Mouse (Mus musculus): Measurements from ENCODE around the gene Tmem63b. TPM values are rescaled to one million over a fixed set of nuclear protein-coding genes. Genes with fewer than 3 reads are reported as not detected.

Gene Tmem63b
- polyA plus RNA-seq (2015; fragmentation: Nextera tagmentation; extraction: Ambion mirVana), result 40.4 and 47.6 TPM in 2 replicates

DNA sequence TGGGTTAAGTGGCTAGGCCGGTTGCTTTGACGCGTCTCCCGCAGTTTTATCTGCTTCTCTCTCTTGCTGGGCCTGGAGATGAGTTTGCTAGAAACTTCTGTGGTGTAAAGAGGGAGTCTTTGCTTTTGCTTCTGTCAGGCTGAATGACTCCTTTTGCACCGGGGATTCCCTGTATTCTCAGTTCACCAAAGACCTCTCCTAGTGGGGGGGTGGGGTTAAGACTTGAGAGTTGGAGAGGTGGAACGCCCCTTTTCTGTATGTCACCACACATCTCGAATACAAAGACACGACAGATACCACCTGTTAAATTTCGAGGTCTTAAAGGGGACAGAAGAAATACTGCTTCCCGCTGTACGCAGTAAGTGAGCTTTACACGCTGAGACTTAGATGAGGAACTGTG is at the start of gene Tmem63b:
TSS of gene Tmem63b (minus strand) at position 190 of the 400 bp plus-strand sequence.
- ATAC-seq (replicated peaks; ENCODE audit: extremely low read depth, insufficient read depth, low FRiP score), result no peak
- H3K9ac ChIP-seq (ENCODE audit: low read length), result peak within 1 kb of the TSS; percentile 91
- peaks cover 23% of the 10 kb centered on the region for H3K4me1 ChIP-seq (ENCODE audit: control insufficient read depth, insufficient read depth, low read length)
- peak within 1 kb of the TSS; percentile 86 for H3K4me2 ChIP-seq (ENCODE audit: low read depth, low read length)
- no peaks in the 10 kb centered on the region for H3K36me3 ChIP-seq (ENCODE audit: control insufficient read depth, insufficient read depth)
- peak within 1 kb of the TSS; percentile 96 for H3K4me3 ChIP-seq (ENCODE audit: low read length)
- H3K27me3 ChIP-seq (ENCODE audit: control insufficient read depth, insufficient read depth, low read length), result no peaks in the 10 kb centered on the region
- H3K27ac ChIP-seq (ENCODE audit: low read length), result peak within 1 kb of the TSS; percentile 81
- H3K9me3 ChIP-seq (replicated peaks; ENCODE audit: control insufficient read depth, low read length), result no peaks in the 10 kb centered on the region
- 5% methylated on average over 12 of the region's 12 CpGs for WGBS

DNA sequence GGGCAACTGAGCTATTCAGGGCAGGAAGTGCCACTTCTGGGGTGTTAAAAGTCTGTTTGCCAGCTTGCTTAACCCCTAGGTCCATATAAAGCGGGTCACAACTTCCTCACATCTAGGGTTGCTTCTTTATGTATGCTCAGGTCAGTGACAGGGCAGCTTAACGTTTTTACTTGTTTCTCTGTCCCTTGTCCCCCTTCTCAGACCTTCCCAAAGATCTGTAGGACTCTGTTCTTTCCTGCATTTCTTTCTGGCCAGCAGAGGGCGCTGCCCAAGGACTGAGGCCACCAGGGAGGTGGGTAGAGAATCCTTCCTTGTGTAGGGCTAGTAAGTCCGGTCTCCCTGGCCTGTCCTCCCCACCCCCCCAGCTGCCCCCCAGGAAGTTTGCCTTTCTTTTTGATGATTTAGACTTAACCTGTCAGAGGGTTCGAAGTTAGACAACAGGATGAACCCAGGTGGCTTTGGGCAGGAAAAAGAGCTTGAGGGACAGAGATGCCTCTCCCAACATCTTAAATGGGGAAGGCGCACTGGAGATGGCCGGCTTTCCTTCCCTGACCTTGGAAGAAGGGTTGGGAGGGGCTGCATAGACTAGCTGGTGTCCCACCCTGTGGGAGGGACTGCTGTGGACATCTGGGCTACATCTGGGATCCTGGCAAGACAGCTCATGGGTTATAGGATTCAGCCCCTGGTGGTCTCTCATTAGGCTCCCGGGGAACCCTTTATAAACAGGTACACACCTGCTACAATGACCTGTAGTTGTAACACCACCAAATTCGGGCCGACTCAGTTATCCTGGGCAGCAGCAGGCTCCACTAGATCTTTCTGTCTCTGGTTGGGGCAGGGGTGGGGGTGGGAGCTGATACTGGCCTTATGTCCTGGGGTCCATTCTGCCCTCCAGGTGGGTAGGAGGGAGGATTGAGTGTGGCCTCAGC is 48.9 kb upstream of the Tmem63b start:
- peak; percentile 51 for ATAC-seq (replicated peaks; ENCODE audit: extremely low read depth, insufficient read depth, low FRiP score)
- Histone ChIP-seq H3K9ac (ENCODE audit: low read length) (peak overlapping the region; percentile 79), H3K9me3 (replicated peaks; ENCODE audit: control insufficient read depth, low read length) (no peaks in the 10 kb centered on the region), H3K27me3 (ENCODE audit: control insufficient read depth, insufficient read depth, low read length) (no peaks in the 10 kb centered on the region), H3K4me1 (ENCODE audit: control insufficient read depth, insufficient read depth, low read length) (peaks cover 34% of the 10 kb centered on the region), H3K4me3 (ENCODE audit: low read length) (peak overlapping the region; percentile 57), H3K36me3 (ENCODE audit: control insufficient read depth, insufficient read depth) (no peaks in the 10 kb centered on the region), H3K4me2 (ENCODE audit: low read depth, low read length) (peak overlapping the region; percentile 88), H3K27ac (ENCODE audit: low read length) (peak overlapping the region; percentile 91)
- WGBS, result 10% methylated on average over 10 of the region's 10 CpGs

DNA sequence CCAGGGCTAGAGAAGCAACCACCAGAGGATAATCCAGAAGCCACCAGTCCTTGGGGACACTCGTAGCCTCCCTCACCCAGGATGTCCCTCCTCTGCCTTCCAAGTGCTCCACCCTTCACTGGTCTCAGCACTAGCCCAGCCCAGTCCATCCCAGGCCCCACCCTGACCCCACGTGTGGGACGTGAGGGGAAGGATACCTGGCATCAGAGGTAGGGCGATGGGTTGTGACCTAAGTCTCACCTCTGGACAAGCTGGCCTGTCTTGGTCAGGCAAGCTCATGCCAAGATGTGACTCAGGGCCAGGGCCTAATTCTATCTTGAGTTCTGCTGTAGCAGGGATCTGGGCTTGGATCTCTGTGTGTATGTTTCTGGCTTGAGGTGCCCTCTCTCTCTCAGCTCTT is 48.2 kb upstream of the Tmem63b start:
- WGBS, result 81% methylated on average over 4 of the region's 4 CpGs
- H3K4me3 ChIP-seq (ENCODE audit: low read length), result no peak overlapping the region
- peaks cover 35% of the 10 kb centered on the region for H3K4me1 ChIP-seq (ENCODE audit: control insufficient read depth, insufficient read depth, low read length)
- H3K9me3 ChIP-seq (replicated peaks; ENCODE audit: control insufficient read depth, low read length), result no peaks in the 10 kb centered on the region
- no peaks in the 10 kb centered on the region for H3K36me3 ChIP-seq (ENCODE audit: control insufficient read depth, insufficient read depth)
- peak overlapping the region; percentile 77 for H3K9ac ChIP-seq (ENCODE audit: low read length)
- ATAC-seq (replicated peaks; ENCODE audit: extremely low read depth, insufficient read depth, low FRiP score), result no peak
- H3K27me3 ChIP-seq (ENCODE audit: control insufficient read depth, insufficient read depth, low read length), result no peaks in the 10 kb centered on the region
- no peak overlapping the region for H3K4me2 ChIP-seq (ENCODE audit: low read depth, low read length)
- peak overlapping the region; percentile 77 for H3K27ac ChIP-seq (ENCODE audit: low read length)

DNA sequence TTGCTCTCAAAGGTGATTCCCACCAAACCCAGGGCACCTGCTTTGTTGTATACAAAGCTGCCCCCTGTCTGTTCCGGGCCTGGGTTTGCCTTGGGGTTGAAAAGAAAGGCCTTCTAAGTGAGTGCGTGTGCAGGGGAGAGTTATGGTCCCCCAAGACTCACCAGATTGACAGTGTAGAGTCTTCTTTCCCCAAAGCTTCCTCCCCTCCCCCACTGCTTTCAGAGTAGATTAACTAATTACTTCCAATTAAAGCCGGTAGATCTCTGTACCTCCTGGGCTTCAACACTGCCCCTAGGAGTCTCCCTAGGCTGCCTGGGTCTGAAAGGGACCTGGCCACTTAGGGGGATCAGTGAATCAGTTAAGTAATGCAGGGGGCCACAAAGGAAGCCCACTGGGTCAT is 47.6 kb upstream of the Tmem63b start:
- Histone ChIP-seq H3K4me2 (ENCODE audit: low read depth, low read length) (peak overlapping the region; percentile 80), H3K27me3 (ENCODE audit: control insufficient read depth, insufficient read depth, low read length) (no peaks in the 10 kb centered on the region), H3K4me3 (ENCODE audit: low read length) (peak overlapping the region; percentile 46), H3K9ac (ENCODE audit: low read length) (peak overlapping the region; percentile 77), H3K27ac (ENCODE audit: low read length) (peak overlapping the region; percentile 77), H3K9me3 (replicated peaks; ENCODE audit: control insufficient read depth, low read length) (no peaks in the 10 kb centered on the region), H3K36me3 (ENCODE audit: control insufficient read depth, insufficient read depth) (no peaks in the 10 kb centered on the region), H3K4me1 (ENCODE audit: control insufficient read depth, insufficient read depth, low read length) (peaks cover 41% of the 10 kb centered on the region)
- ATAC-seq (replicated peaks; ENCODE audit: extremely low read depth, insufficient read depth, low FRiP score), result no peak
- 39% methylated on average over 3 of the region's 3 CpGs for WGBS

DNA sequence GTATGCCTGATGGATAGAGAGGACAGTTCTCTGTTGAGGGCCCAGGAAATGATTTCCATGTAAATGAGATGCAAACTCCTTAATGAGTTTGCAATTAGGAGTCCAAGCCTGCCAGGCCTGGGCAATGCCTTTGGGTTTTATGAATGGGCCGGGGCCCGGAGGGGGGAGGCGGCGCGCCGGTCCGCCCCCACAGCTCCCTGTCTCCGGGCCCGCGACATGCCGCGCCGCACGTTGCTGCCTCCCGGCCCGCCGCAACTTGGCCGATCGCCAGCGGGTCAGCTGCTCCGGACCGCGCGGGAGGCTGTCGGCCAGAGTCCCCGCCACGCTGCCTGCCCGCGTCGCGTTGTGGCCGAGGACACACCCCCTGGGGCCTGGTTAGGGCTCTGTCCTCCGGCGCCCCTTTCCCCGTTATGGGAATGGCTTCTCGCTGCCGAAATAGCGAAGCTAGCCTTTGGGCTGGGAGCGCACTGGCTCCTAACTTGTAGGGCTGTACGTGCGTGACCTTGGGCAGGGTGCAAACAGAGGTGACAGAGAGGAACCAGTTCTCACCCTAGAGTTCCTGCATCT is 47.1 kb upstream of the Tmem63b start, which contains the start of gene 1600014C23Rik:
TSS of gene 1600014C23Rik (minus strand) at position 110 of the 567 bp plus-strand sequence.
- Histone ChIP-seq H3K27me3 (ENCODE audit: control insufficient read depth, insufficient read depth, low read length) (no peaks in the 10 kb centered on the region), H3K36me3 (ENCODE audit: control insufficient read depth, insufficient read depth) (no peaks in the 10 kb centered on the region), H3K27ac (ENCODE audit: low read length) (peak within 1 kb of the TSS; percentile 77), H3K4me2 (ENCODE audit: low read depth, low read length) (peak within 1 kb of the TSS; percentile 80), H3K9ac (ENCODE audit: low read length) (peak within 1 kb of the TSS; percentile 77), H3K4me1 (ENCODE audit: control insufficient read depth, insufficient read depth, low read length) (peaks cover 46% of the 10 kb centered on the region), H3K4me3 (ENCODE audit: low read length) (peak within 1 kb of the TSS; percentile 46), H3K9me3 (replicated peaks; ENCODE audit: control insufficient read depth, low read length) (no peaks in the 10 kb centered on the region)
- WGBS, result 1% methylated on average over 41 of the region's 41 CpGs
- 0 out of 2 replicates have a peak, but pooled peaks have one; percentile 2 for ATAC-seq (replicated peaks; ENCODE audit: extremely low read depth, insufficient read depth, low FRiP score)

DNA sequence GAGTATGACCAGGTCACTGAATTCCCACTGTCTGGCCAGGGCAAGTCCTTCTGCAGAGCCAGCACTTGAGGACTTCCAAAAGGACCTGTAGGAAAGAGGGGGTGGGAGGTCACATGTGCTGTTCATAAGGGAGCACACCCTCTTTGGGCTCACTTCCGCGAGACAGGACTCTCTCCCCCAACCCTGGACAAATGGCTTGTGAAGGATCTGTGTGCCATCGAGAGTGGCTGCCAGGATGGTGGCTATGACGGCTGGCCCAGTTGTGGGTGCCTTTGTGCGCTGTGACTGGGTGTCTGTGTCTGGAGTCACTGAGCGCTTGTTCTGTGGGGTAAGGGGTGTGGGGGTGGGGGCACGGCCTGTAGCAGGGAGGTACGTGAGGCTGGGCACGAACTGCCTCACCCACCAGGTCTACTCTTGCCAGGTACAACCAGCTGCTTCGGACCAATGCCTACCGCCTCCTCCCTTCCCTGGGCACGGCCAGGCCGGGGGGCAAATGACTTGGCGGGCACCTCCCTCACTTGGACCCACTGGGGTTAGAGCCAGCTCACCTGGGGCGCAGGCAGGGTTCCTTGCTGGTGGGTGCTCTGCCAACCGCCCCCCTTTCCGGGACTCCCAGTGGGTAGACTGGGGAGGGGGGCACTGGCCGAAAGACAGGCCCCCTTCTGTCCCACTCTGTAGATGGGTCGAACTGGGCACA is 46.5 kb upstream of the Tmem63b start:
- no peaks in the 10 kb centered on the region for H3K27me3 ChIP-seq (ENCODE audit: control insufficient read depth, insufficient read depth, low read length)

DNA sequence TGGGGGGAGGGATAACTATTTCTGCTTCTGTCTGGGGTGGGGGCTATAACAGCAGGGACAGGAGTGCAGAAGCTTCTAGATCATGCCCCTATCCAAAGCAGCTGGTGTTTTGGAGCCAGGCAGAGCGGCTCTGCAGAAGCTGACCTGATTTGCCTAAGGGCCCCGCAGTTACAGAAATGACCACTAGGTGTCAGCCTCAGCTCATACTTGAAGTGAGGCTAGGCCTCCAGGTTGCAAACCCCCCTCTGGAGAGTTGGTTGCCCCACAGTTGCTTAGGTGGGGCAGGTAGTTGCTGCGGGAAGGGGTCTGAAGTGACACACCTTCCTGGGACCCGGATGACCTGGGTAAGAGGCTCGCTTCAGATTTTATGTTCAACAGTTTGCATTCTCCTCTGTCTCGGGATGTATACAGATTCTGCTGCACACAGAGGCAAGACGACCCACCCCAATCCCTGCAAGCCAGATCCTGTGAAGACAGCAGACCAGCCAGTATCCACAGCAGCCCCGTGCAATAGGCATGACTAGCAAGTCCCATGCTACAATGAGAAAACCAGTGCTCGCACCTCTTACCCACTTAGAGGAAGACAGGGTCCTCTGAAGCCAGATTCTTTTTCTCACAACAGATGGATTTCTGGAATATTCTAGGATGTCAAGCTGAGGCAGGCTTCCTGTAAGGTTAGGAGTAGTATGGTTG is 44.6 kb upstream of the Tmem63b start:
- WGBS, result 24% methylated on average over 9 of the region's 9 CpGs
- Histone ChIP-seq H3K9ac (ENCODE audit: low read length) (no peak overlapping the region), H3K9me3 (replicated peaks; ENCODE audit: control insufficient read depth, low read length) (no peaks in the 10 kb centered on the region), H3K27me3 (ENCODE audit: control insufficient read depth, insufficient read depth, low read length) (no peaks in the 10 kb centered on the region), H3K27ac (ENCODE audit: low read length) (no peak overlapping the region), H3K4me1 (ENCODE audit: control insufficient read depth, insufficient read depth, low read length) (peaks cover 47% of the 10 kb centered on the region), H3K36me3 (ENCODE audit: control insufficient read depth, insufficient read depth) (no peaks in the 10 kb centered on the region), H3K4me2 (ENCODE audit: low read depth, low read length) (no peak overlapping the region), H3K4me3 (ENCODE audit: low read length) (no peak overlapping the region)
- no peak for ATAC-seq (replicated peaks; ENCODE audit: extremely low read depth, insufficient read depth, low FRiP score)

More for the DNA sequence above, 46.5 kb upstream of the Tmem63b start:
- Histone ChIP-seq H3K27ac (ENCODE audit: low read length) (peak overlapping the region; percentile 77), H3K9ac (ENCODE audit: low read length) (peak overlapping the region; percentile 77), H3K4me3 (ENCODE audit: low read length) (peak overlapping the region; percentile 46), H3K36me3 (ENCODE audit: control insufficient read depth, insufficient read depth) (no peaks in the 10 kb centered on the region), H3K4me2 (ENCODE audit: low read depth, low read length) (peak overlapping the region; percentile 80), H3K4me1 (ENCODE audit: control insufficient read depth, insufficient read depth, low read length) (peaks cover 51% of the 10 kb centered on the region), H3K9me3 (replicated peaks; ENCODE audit: control insufficient read depth, low read length) (no peaks in the 10 kb centered on the region)
- WGBS, result 71% methylated on average over 19 of the region's 19 CpGs
- ATAC-seq (replicated peaks; ENCODE audit: extremely low read depth, insufficient read depth, low FRiP score), result no peak

DNA sequence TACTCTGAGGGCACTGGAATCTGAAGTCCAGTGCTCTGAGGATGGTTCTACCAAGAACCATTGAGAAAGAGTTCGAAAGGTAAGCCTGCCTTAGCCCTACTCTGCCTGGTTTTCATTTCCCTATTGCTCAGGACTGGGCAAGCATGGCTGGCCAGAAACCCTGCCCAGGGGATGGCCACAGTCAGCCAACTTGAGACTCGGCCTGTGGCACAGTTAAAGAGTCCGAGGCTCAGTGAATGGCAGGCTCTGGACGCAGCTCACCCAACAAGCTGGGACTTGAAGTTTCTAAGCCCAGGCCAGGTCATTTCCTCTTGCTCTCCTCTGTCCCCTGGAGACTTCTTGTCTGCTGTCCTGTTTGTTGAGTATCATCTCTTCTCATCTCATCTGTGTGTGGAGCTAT is 44.0 kb upstream of the Tmem63b start:
- ATAC-seq (replicated peaks; ENCODE audit: extremely low read depth, insufficient read depth, low FRiP score), result no peak
- H3K36me3 ChIP-seq (ENCODE audit: control insufficient read depth, insufficient read depth), result no peaks in the 10 kb centered on the region
- no peaks in the 10 kb centered on the region for H3K27me3 ChIP-seq (ENCODE audit: control insufficient read depth, insufficient read depth, low read length)
- no peak overlapping the region for H3K4me3 ChIP-seq (ENCODE audit: low read length)
- no peak overlapping the region for H3K4me2 ChIP-seq (ENCODE audit: low read depth, low read length)
- H3K27ac ChIP-seq (ENCODE audit: low read length), result no peak overlapping the region
- WGBS, result 96% methylated on average over 4 of the region's 4 CpGs
- peaks cover 41% of the 10 kb centered on the region for H3K4me1 ChIP-seq (ENCODE audit: control insufficient read depth, insufficient read depth, low read length)
- no peak overlapping the region for H3K9ac ChIP-seq (ENCODE audit: low read length)
- H3K9me3 ChIP-seq (replicated peaks; ENCODE audit: control insufficient read depth, low read length), result no peaks in the 10 kb centered on the region

Measured in heart, embryonic 16.5 days (tissue).